Mouse (Mus musculus): ENCODE data around the gene Mettl4. TPM values are rescaled to one million over a fixed set of nuclear protein-coding genes. Genes with fewer than 3 reads are reported as not detected.

Mettl4 gene
- total RNA-seq (2014; fragmentation: Nextera tagmentation) (13.8 and 16.8 TPM in 2 replicates), total RNA-seq (2017) (25.3 and 25.6 TPM in 2 replicates)

DNA sequence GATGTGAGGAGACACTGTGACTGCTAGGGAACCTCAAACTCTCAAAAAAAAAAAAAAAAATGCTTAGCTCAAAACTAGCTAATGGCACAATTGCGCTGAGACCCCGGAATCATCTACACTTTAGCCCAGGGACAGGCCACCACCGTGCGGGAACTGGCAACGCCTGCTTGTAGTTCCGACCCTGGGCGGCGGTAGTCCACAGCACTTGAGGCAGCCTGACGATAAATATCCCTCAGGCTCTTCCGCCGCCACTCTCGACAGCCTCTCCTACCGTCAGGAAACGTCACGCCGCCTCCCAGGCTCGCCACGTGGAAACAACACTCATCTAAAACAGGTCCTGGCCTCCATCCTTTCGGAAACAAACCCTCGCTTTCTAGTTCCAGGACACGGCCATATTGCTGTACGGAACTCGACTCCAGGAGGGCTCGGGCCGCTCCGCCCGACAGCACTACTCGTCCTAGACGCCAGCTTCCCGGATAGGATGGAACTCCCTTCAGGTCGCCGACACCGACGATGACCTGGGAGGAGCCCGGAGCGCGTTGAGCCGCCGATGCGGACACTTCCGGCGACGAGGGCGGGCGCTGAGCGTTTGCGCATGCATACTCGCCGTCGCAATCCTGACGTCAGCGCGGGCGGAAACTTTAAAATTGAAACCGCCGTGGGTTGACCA is at the start of gene Mettl4:
Mettl4 (minus strand) TSS at position 554 of the 670 bp plus-strand sequence.
- peak; percentile 92 for ATAC-seq (replicated peaks; ENCODE audit: poor library complexity, severe bottlenecking)

DNA sequence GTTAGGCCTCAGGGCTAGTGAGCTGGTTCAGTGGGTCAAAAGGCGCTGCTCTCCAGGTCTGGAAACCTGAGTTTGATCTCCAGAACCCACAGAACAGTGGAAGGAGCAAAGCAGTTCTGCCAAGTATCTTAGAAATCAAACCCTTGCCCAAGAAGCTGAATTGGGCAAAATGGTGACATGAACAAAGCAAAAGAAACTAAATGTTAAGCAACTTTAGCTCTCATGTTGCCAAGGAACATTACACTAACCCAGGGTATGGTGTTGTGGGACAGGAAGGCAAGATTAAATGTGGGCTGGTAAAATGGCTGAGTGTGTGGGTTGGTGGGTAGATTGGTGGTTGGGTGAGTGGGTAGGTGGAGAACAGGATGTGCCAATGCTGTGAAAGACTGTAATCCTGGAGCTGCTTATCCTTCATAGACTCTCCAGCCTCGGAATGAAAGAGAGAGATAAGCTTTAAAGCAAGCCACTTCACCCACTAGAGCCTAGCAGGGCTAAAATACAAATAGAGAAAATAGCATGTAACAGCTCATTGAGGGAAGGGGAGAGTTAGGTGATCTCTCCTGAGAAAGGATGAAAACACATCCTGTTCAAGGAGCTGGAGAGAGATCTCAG is 29.2 kb upstream of the Mettl4 start:
- no peak for ATAC-seq (replicated peaks; ENCODE audit: poor library complexity, severe bottlenecking)

DNA sequence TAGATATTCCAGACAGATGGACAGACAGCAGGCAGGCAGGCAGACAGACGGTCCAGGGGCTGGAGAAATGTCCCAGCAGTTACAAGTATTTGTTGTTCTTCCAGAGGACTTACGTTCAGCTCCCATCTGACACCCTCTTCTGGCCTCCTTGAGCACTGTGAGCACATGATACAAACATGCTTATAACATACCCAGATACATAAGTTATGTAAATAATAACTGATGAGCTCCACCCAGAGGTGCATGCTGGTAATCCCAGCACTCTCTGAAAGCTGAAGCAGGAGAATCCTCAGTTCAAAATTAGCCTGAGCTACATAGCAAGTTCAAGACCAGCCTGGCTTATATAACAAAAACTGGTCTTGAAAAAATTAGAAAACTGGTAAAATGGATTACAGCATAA is 18.7 kb upstream of the Mettl4 start:
- ATAC-seq (replicated peaks; ENCODE audit: poor library complexity, severe bottlenecking) = peak; percentile 37; the same call in 1 of the 2 replicates

DNA sequence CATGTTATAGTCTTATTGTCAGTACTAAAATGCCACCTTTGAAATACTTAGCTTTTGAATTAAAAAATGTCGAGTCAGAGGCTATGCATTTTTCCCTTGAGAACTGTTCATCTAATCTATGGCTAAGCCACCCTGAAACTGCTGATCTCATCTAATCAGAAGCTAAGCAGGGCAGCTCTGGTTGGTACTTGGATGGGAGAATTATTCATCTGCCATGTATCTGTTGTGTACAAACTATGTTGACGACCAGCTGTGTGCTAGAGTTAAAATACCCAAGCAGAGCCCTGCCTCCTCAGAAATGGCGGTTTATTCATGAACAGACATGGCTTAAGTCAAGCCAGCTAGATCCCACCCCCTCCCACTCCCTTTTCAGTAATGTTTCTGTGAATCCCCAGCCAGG is 14.9 kb upstream of the Mettl4 start:
- ATAC-seq (replicated peaks; ENCODE audit: poor library complexity, severe bottlenecking) = no peak

DNA sequence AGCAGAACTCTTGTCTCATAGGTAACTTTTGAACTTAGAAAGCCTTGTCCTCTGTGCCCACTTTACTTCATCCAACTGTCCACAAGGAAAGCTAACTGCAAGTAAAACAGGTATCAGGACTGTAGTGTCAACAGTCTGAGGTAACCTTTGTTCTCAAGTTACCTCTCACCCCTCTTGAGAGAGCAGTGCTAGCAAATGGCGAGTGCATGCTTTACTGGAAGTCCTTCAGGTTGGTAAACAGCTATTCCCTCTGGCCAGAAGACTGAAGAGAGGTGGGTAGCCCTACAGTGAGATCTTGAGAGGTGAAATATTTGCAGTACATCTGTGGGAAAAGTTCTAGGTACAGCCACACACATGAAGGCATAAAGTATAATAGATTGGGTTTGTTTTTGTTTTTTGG is 14.2 kb upstream of the Mettl4 start:
- no peak for ATAC-seq (replicated peaks; ENCODE audit: poor library complexity, severe bottlenecking)

DNA sequence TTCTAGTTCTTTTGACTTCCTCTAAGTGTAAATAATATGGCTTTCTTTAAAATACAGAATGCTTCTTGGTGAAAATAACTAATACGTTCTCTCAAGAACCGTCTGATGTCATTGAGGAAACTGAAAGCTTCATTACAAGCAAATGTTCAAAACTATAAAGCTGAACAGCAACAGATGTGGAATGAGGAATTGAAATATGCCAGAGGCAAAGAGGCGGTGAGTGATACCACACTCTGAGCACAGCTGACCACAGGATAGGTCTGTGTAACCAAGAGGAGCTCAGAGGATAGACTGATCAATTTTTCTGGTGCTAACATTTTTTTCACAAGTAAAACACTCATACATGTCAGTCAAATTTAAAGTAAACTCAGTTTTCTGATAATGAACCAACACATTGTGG is 12.6 kb upstream of the Mettl4 start:
- no peak for ATAC-seq (replicated peaks; ENCODE audit: poor library complexity, severe bottlenecking)

DNA sequence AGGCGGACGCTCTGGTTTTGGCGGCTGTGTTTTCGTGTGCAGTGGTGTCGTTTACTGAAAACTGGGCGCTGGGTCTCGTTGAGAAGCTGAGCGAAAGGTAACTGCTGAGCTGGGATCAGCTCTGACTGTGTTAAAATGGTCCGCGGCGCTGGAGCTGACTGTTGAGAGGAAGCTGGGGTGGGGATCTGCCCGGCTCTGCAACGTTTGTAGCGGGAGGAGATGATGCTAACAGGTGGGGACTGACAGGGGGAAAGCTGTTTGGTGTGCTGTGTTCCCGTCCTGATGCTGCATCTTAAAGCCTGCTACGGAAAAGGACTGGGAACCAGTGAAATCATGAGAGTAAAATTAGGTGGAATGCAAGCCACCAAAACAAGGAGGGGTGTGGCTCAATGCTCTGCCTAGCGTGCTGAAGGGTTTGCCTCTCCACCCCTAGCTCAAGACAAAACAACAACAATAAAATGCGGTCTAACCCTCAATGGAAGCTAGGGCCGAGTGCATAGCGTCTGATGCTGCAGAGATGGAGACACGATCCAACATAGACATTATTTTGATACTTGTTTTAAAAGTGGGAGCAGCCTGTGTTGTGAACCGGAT is 414 bp upstream of the Mettl4 start:
- ATAC-seq (replicated peaks; ENCODE audit: poor library complexity, severe bottlenecking) = peak; percentile 38

DNA sequence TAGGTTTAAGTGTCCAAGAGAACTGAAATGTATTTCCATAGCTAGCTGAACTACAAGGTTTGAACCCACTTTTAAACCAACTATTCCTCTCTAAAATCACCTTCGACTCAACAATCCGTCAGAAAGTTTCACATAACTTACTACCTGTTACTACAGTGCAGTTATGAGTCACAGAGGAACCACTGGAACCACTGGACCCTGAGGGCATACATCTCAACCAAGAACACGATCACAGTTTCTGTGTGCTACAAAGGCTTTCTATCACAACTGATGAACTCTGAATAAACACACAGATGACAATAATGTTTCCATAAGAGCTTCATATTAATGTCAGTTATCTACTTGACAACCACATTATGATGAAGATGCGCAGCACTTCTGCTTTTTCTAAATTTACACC is 11.6 kb downstream of the Mettl4 start:
- ATAC-seq (replicated peaks; ENCODE audit: poor library complexity, severe bottlenecking) = no peak

DNA sequence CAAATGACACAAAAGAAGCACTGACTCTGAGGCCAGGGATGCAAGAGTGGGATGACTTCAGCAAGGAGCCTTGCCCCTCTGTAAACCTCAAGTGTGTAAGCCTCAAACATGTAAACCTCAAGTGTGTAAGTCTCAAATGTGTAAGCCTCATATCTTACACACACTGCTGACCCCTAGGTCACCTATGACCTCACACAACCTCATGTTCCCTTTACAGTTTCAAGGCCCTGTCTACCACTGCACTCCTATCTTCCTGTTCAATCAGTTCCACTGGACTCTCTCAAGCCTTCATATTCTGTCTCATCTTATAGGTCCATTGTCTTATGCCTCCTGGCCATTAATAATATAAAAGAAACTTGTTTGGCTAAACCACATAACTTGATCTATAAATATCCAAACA is 13.9 kb downstream of the Mettl4 start:
- ATAC-seq (replicated peaks; ENCODE audit: poor library complexity, severe bottlenecking) = peak; percentile 42

DNA sequence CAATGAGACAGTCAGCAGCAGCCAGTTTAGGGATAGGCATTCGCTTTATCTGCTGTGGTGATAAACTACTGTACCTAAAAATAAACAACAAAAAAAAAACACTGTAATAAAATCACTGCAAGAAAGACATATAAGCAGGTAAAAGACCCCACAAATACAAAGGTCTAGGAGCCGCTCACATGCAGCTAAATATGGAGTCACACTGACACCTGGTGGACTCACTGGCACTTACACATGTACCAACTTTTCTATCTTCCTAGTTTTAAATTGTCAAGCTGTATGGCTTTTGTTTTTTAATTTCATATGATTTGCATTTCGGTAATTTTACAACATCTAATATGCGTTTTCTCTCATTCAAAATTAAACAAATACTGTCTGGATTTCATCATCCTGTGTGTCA is 14.4 kb downstream of the Mettl4 start:
- ATAC-seq (replicated peaks; ENCODE audit: poor library complexity, severe bottlenecking) = peak; percentile 75

DNA sequence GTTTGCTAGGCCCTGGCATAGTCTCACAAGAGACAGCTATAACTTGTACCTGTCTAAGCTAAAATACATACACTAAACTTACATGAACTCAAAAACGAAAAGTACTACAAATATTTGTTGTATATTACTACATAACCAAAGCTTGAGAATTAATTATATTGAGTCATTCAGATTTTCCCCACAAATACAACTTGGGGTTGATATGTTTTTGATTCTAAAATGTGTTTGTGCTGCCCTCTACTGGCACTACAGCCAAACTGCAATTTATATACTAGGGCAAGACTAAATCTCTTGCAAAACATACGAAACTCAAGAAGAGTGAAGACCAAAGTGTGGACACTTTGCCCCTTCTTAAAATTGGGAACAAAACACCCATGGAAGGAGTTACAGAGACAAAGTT is 19.4 kb downstream of the Mettl4 start:
- peak; percentile 82 for ATAC-seq (replicated peaks; ENCODE audit: poor library complexity, severe bottlenecking)

DNA sequence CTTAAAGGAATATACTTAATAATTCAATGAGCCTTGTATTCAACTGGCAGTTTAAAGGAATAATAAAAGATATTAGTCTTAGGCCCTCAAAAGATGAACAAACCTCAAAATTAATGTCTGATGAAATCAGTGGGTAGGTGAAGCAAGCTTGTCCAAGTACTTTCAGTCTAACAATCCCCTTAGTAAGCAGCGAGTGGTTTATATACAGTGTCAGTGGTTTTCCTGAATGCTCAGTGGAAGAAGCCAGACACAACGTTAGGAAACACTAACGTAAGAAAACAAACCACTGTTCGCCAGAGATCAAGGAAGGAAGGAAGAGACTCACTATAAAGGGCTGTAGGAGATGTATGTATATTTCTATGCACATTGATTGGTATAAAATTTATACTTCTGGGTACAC is 23.1 kb downstream of the Mettl4 start:
- ATAC-seq (replicated peaks; ENCODE audit: poor library complexity, severe bottlenecking) = peak; percentile 85

DNA sequence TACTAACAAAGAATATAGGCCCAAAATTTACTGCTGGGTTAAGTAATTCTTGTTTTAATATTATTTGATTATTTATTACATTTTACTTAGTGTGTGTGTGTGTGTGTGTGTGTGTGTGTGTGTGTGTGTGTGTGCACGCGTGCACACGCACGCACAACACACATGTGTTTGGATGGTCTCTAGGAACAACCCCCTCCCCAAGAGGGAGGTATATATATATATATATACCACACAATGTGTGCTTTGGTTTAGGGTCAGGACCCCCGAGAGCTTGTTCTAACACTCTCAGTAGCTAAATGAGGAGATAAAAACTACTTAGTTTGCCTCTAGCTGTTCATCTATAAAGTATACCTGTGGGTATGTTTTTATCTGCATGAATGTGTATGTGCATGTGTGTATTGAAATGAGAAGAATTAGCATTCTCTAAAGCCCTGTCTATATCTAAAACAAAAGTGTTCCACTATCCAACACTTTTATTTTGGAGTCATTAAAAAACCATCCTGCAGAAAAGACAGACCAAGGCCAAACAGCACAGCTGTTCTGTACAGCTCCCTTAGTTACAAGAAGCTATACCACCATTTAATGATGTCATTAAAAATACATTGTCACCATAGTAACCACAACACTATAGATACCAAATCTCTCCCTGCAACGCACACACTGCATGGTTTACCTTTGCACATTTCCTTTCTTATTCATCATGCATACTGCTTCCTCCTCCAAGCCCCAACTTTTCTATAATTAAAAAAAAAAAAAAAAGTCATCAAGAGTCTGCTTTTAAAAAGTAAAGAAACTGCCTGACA is 76.1 kb downstream of the Mettl4 start:
- no peak for ATAC-seq (replicated peaks; ENCODE audit: poor library complexity, severe bottlenecking)
